Mouse (Mus musculus): ENCODE measurements around the gene Zfp90.
"Not testable (repeated sequence)": the region's sequence is repeated elsewhere in the genome, so short reads cannot be mapped to it uniquely, and the experiment has no call there.

Zfp90 gene

GRCm38 (mm10) chr8:106415182-106415971 lies at the start of gene Zfp90:
Gene Zfp90, plus strand, starts transcription at chr8:106415327.
- in situ Hi-C loops (cut with MboI), result no loop called here

- in situ Hi-C loops (cut with MboI), result no loop called here
These were observed 46.6 kb upstream of the Zfp90 start for GRCm38 (mm10) chr8:106368501-106368900.

GRCm38 (mm10) chr8:106369069-106369468 lies 46.1 kb upstream of the Zfp90 start:
- in situ Hi-C loops (cut with MboI), result no loop called here

GRCm38 (mm10) chr8:106375957-106376356 lies 39.2 kb upstream of the Zfp90 start:
- in situ Hi-C loops (cut with MboI), result no loop called here

GRCm38 (mm10) chr8:106376862-106377261 lies 38.3 kb upstream of the Zfp90 start:
- in situ Hi-C loops (cut with MboI), result no loop called here

- in situ Hi-C loops (cut with MboI), result no loop called here
These were observed 36.6 kb upstream of the Zfp90 start for GRCm38 (mm10) chr8:106378501-106379048.

- in situ Hi-C loops (cut with MboI), result no loop called here
These were observed 35.8 kb upstream of the Zfp90 start for GRCm38 (mm10) chr8:106379357-106379756.

- in situ Hi-C loops (cut with MboI), result no loop called here
These were observed 34.1 kb upstream of the Zfp90 start for GRCm38 (mm10) chr8:106381026-106381425.

GRCm38 (mm10) chr8:106387801-106388415 lies 27.2 kb upstream of the Zfp90 start:
- in situ Hi-C loops (cut with MboI), result no loop called here

GRCm38 (mm10) chr8:106394493-106394892 lies 20.6 kb upstream of the Zfp90 start:
- in situ Hi-C loops (cut with MboI), result no loop called here

- in situ Hi-C loops (cut with MboI), result loop anchor here (10.0 kb wide), 1 partner anchor 175 kb away; no protein-coding TSS in a partner anchor
These were observed 15.4 kb upstream of the Zfp90 start for GRCm38 (mm10) chr8:106399694-106400093.

GRCm38 (mm10) chr8:106400181-106400580 lies 14.9 kb upstream of the Zfp90 start:
- in situ Hi-C loops (cut with MboI), result loop anchor here (10.0 kb wide), 1 partner anchor 175 kb away; no protein-coding TSS in a partner anchor

GRCm38 (mm10) chr8:106403246-106403933 lies 11.7 kb upstream of the Zfp90 start:
- in situ Hi-C loops (cut with MboI), result loop anchor here (10.0 kb wide), 1 partner anchor 179 kb away; no protein-coding TSS in a partner anchor

- in situ Hi-C loops (cut with MboI), result loop anchor here (10.0 kb wide), 1 partner anchor 180 kb away; no protein-coding TSS in a partner anchor
These were observed 10.3 kb upstream of the Zfp90 start for GRCm38 (mm10) chr8:106404825-106405224.

- in situ Hi-C loops (cut with MboI), result loop anchor here (10.0 kb wide), 1 partner anchor 181 kb away; no protein-coding TSS in a partner anchor
These were observed 9.3 kb upstream of the Zfp90 start for GRCm38 (mm10) chr8:106405810-106406209.

- in situ Hi-C loops (cut with MboI), result no loop called here
These were observed 5.1 kb upstream of the Zfp90 start for GRCm38 (mm10) chr8:106410055-106410454.

GRCm38 (mm10) chr8:106410564-106410963 lies 4.6 kb upstream of the Zfp90 start:
- in situ Hi-C loops (cut with MboI), result no loop called here

GRCm38 (mm10) chr8:106411783-106412451 lies 3.2 kb upstream of the Zfp90 start:
- in situ Hi-C loops (cut with MboI), result no loop called here

GRCm38 (mm10) chr8:106417692-106418091 lies 2.6 kb downstream of the Zfp90 start:
- in situ Hi-C loops (cut with MboI), result no loop called here

GRCm38 (mm10) chr8:106431088-106431487 lies 16.0 kb downstream of the Zfp90 start:
- in situ Hi-C loops (cut with MboI), result no loop called here

GRCm38 (mm10) chr8:106431952-106432351 lies 16.8 kb downstream of the Zfp90 start:
- in situ Hi-C loops (cut with MboI), result not testable (repeated sequence)

Measured in mature B cell (primary cell).